Mouse (Mus musculus) stomach, embryonic 14.5 days (tissue): ENCODE measurements around the gene Hyal3. TPM values are rescaled to one million over a fixed set of nuclear protein-coding genes. Genes with fewer than 3 reads are reported as not detected.
A peak's percentile ranks its signal among the peaks of the same experiment; 100 is the strongest.

Experiments used
- ATAC-seq: fragments of 200-750 bp; cut with Nextera tagmentation; 2 replicates; pipeline ENCODE4 v1.8.0; 2017; ENCODE audit warnings: low read depth, moderate TSS enrichment; ENCODE audit not compliant: insufficient number of reproducible peaks, insufficient read depth, low FRiP score
- H3K27ac ChIP-seq: fragments of 300-500 bp; sonication (generic); 2 replicates; pipeline ENCODE4 v1.5.1; 2014; ENCODE audit warnings: mild to moderate bottlenecking, low read length, moderate library complexity, mixed read lengths
- H3K27me3 ChIP-seq: fragments of 300-500 bp; sonication (generic); 2 replicates; pipeline ENCODE4 v1.6.1; 2014; ENCODE audit warnings: low read length, control low read depth, mixed read lengths; ENCODE audit not compliant: control insufficient read depth, insufficient read depth
- H3K36me3 ChIP-seq: fragments of 300-500 bp; sonication (generic); 2 replicates; pipeline ENCODE4 v1.6.1; 2014; ENCODE audit warnings: mild to moderate bottlenecking, control low read depth, low read length, moderate library complexity, mixed read lengths; ENCODE audit not compliant: control insufficient read depth, insufficient read depth
- H3K4me1 ChIP-seq: fragments of 300-500 bp; sonication (generic); 2 replicates; pipeline ENCODE4 v1.6.1; 2014; ENCODE audit warnings: low read length, control low read depth, mixed read lengths; ENCODE audit not compliant: control insufficient read depth, insufficient read depth
- H3K4me2 ChIP-seq: fragments of 300-500 bp; sonication (generic); replicated peaks from 2 replicates; pipeline ENCODE4 v1.6.1; 2014; ENCODE audit warnings: low read depth, low read length, control low read depth
- H3K4me3 ChIP-seq: fragments of 300-500 bp; sonication (generic); 2 replicates; pipeline ENCODE4 v1.5.1; 2014; ENCODE audit warnings: low read depth, low read length, control low read depth
- H3K9ac ChIP-seq: fragments of 300-500 bp; sonication (generic); replicated peaks from 2 replicates; pipeline ENCODE4 v1.6.1; 2014; ENCODE audit warnings: low read depth, mild to moderate bottlenecking, control low read depth, low read length, moderate library complexity, mixed read lengths
- H3K9me3 ChIP-seq: fragments of 300-500 bp; sonication (generic); 2 replicates; pipeline ENCODE4 v1.6.1; 2016; ENCODE audit warnings: low read depth, low read length, control low read depth; ENCODE audit not compliant: control insufficient read depth
- WGBS: fragments of 180-500 bp; shearing (Covaris S2); extraction: QIAGEN DNeasy Blood & Tissue Kit; methylation state at CpG from one replicate; pipeline ENCODE4 v1.1.7; 2014; 5-methylcytosine and 5-hydroxymethylcytosine counted together
- polyA plus RNA-seq: library from polyadenylated mRNA; unstranded; fragments of >200 nt; fragmentation: Nextera tagmentation; extraction: Ambion mirVana; gene quantifications from 2 replicates; pipeline ENCODE4 v1.2.1, GENCODE M21; 2014

Hyal3 gene
- polyA plus RNA-seq, 1 experiment from 2014 or later: 1.4 TPM

GRCm38 (mm10) chr9:107541474-107542351 is 38.9 kb upstream of the Hyal3 start, which contains the start of the genes Cyb561d2 and Nprl2:
Gene Cyb561d2, minus strand, starts transcription at chr9:107542193.
Gene Nprl2, plus strand, starts transcription at chr9:107542226.
- no peaks in the 10 kb centered on the region for H3K27me3 ChIP-seq
- H3K27ac ChIP-seq: peak within 1 kb of the TSS; percentile 44; the same call in 1 of the 2 replicates
- H3K9me3 ChIP-seq: no peaks in the 10 kb centered on the region
- peaks cover 17% of the 10 kb centered on the region for H3K4me1 ChIP-seq
- under 1% methylated on average over 46 of the region's 46 CpGs for WGBS
- H3K9ac ChIP-seq: peak within 1 kb of the TSS; percentile 45; the same call in 1 of the 2 replicates
- peak within 1 kb of the TSS; percentile 64 for H3K4me2 ChIP-seq
- peak; percentile 87 for ATAC-seq
- peaks cover 41% of the 10 kb centered on the region for H3K36me3 ChIP-seq
- peak within 1 kb of the TSS; percentile 54 for H3K4me3 ChIP-seq

- Histone ChIP-seq H3K27ac (peak overlapping the region; percentile 21; the same call in 1 of the 2 replicates), H3K27me3 (no peaks in the 10 kb centered on the region), H3K9ac (peak overlapping the region; percentile 45; the same call in 1 of the 2 replicates), H3K36me3 (peaks cover 41% of the 10 kb centered on the region), H3K4me2 (peak overlapping the region; percentile 64), H3K4me1 (peaks cover 17% of the 10 kb centered on the region), H3K4me3 (peak overlapping the region; percentile 54), H3K9me3 (no peaks in the 10 kb centered on the region)
- no peak for ATAC-seq
- 2% methylated on average over 11 of the region's 11 CpGs for WGBS
Observed at GRCm38 (mm10) chr9:107542352-107542686, 38.3 kb upstream of the Hyal3 start.

- Histone ChIP-seq H3K4me2 (peak overlapping the region; percentile 64), H3K9ac (no peak overlapping the region), H3K36me3 (peaks cover 39% of the 10 kb centered on the region), H3K4me1 (peaks cover 19% of the 10 kb centered on the region), H3K27ac (peak overlapping the region; percentile 21; the same call in 1 of the 2 replicates), H3K4me3 (peak overlapping the region; percentile 54), H3K9me3 (no peaks in the 10 kb centered on the region), H3K27me3 (no peaks in the 10 kb centered on the region)
- no peak for ATAC-seq
- WGBS: 20% methylated on average over 8 of the region's 8 CpGs
Observed at GRCm38 (mm10) chr9:107542721-107543120, 37.9 kb upstream of the Hyal3 start.

GRCm38 (mm10) chr9:107543299-107543698 is 37.3 kb upstream of the Hyal3 start:
- 80% methylated on average over 11 of the region's 11 CpGs for WGBS
- ATAC-seq: no peak
- no peaks in the 10 kb centered on the region for H3K9me3 ChIP-seq
- H3K9ac ChIP-seq: no peak overlapping the region; the same call in 1 of the 2 replicates
- no peak overlapping the region for H3K27ac ChIP-seq
- H3K4me1 ChIP-seq: peaks cover 19% of the 10 kb centered on the region
- H3K4me2 ChIP-seq: peak overlapping the region; percentile 64; the same call in 1 of the 2 replicates
- H3K4me3 ChIP-seq: peak overlapping the region; percentile 54; the same call in 1 of the 2 replicates
- H3K27me3 ChIP-seq: no peaks in the 10 kb centered on the region
- H3K36me3 ChIP-seq: peaks cover 33% of the 10 kb centered on the region

- Histone ChIP-seq H3K27me3 (no peaks in the 10 kb centered on the region), H3K9ac (no peak overlapping the region), H3K36me3 (peaks cover 24% of the 10 kb centered on the region), H3K27ac (no peak overlapping the region), H3K4me2 (no peak overlapping the region), H3K4me3 (no peak overlapping the region), H3K9me3 (no peaks in the 10 kb centered on the region), H3K4me1 (peaks cover 19% of the 10 kb centered on the region)
- 93% methylated on average over 17 of the region's 17 CpGs for WGBS
- ATAC-seq: no peak
Observed at GRCm38 (mm10) chr9:107544196-107544700, 36.4 kb upstream of the Hyal3 start.

GRCm38 (mm10) chr9:107544729-107545128 is 35.9 kb upstream of the Hyal3 start:
- no peak overlapping the region for H3K4me3 ChIP-seq
- no peaks in the 10 kb centered on the region for H3K27me3 ChIP-seq
- no peak for ATAC-seq
- H3K27ac ChIP-seq: no peak overlapping the region
- H3K9me3 ChIP-seq: no peaks in the 10 kb centered on the region
- peaks cover 19% of the 10 kb centered on the region for H3K4me1 ChIP-seq
- H3K4me2 ChIP-seq: no peak overlapping the region
- 95% methylated on average over 12 of the region's 12 CpGs for WGBS
- no peak overlapping the region for H3K9ac ChIP-seq
- peaks cover 19% of the 10 kb centered on the region for H3K36me3 ChIP-seq

- no peak overlapping the region for H3K4me2 ChIP-seq
- WGBS: 83% methylated on average over 10 of the region's 10 CpGs
- no peak overlapping the region for H3K9ac ChIP-seq
- ATAC-seq: no peak
- H3K27ac ChIP-seq: no peak overlapping the region
- no peaks in the 10 kb centered on the region for H3K27me3 ChIP-seq
- no peaks in the 10 kb centered on the region for H3K9me3 ChIP-seq
- H3K36me3 ChIP-seq: peaks cover 16% of the 10 kb centered on the region
- peaks cover 19% of the 10 kb centered on the region for H3K4me1 ChIP-seq
- no peak overlapping the region for H3K4me3 ChIP-seq
Observed at GRCm38 (mm10) chr9:107545199-107545598, 35.4 kb upstream of the Hyal3 start.

- no peak overlapping the region for H3K9ac ChIP-seq
- WGBS: 14% methylated on average over 3 of the region's 3 CpGs
- H3K4me1 ChIP-seq: peaks cover 18% of the 10 kb centered on the region
- no peak overlapping the region for H3K4me3 ChIP-seq
- H3K9me3 ChIP-seq: no peaks in the 10 kb centered on the region
- no peak overlapping the region for H3K27ac ChIP-seq
- H3K36me3 ChIP-seq: peaks cover 16% of the 10 kb centered on the region
- no peaks in the 10 kb centered on the region for H3K27me3 ChIP-seq
- no peak overlapping the region for H3K4me2 ChIP-seq
- ATAC-seq: no peak
Observed at GRCm38 (mm10) chr9:107545602-107546001, 35.0 kb upstream of the Hyal3 start.
